Mouse (Mus musculus) neural tube, embryonic 11.5 days (tissue): Measurements from ENCODE around the gene Hspbap1. TPM values are rescaled to one million over a fixed set of nuclear protein-coding genes. Genes with fewer than 3 reads are reported as not detected.

Source experiments
- ATAC-seq: fragments of 200-750 bp; cut with Nextera tagmentation; 2 replicates; pipeline ENCODE4 v1.8.0; 2017; ENCODE audit warnings: moderate number of reproducible peaks, mild to moderate bottlenecking, moderate TSS enrichment, moderate library complexity; ENCODE audit not compliant: insufficient read depth, low FRiP score, low TSS enrichment
- DNase-seq: peaks from one replicate; pipeline ENCODE4 v3.0.0-alpha.2; 2015; ENCODE audit warnings: low spot score
- H3K27ac ChIP-seq: fragments of 300-500 bp; sonication (generic); 2 replicates; pipeline ENCODE4 v1.5.1; 2014; ENCODE audit warnings: low read depth, mild to moderate bottlenecking, low read length
- H3K27me3 ChIP-seq: fragments of 300-500 bp; sonication (generic); 2 replicates; pipeline ENCODE4 v1.6.1; 2014; ENCODE audit warnings: mild to moderate bottlenecking, low read length, mixed read lengths; ENCODE audit not compliant: control insufficient read depth, insufficient read depth
- H3K36me3 ChIP-seq: fragments of 300-500 bp; sonication (generic); 2 replicates; pipeline ENCODE4 v1.6.1; 2014; ENCODE audit warnings: mild to moderate bottlenecking, low read length, moderate library complexity, mixed read lengths; ENCODE audit not compliant: control insufficient read depth, insufficient read depth
- H3K4me1 ChIP-seq: fragments of 300-500 bp; sonication (generic); 2 replicates; pipeline ENCODE4 v1.6.1; 2014; ENCODE audit warnings: low read length, mixed read lengths; ENCODE audit not compliant: control insufficient read depth, insufficient read depth
- H3K4me2 ChIP-seq: fragments of 300-500 bp; sonication (generic); 2 replicates; pipeline ENCODE4 v1.6.1; 2014; ENCODE audit warnings: low read depth, mild to moderate bottlenecking, moderate library complexity
- H3K4me3 ChIP-seq: fragments of 300-500 bp; sonication (generic); 2 replicates; pipeline ENCODE4 v1.5.1; 2014; ENCODE audit warnings: low read depth, low read length
- H3K9ac ChIP-seq: fragments of 300-500 bp; sonication (generic); 2 replicates; pipeline ENCODE4 v1.6.1; 2014; ENCODE audit warnings: mild to moderate bottlenecking, low read length
- H3K9me3 ChIP-seq: fragments of 300-500 bp; sonication (generic); 2 replicates; pipeline ENCODE4 v1.6.1; 2016; ENCODE audit warnings: low read length; ENCODE audit not compliant: control insufficient read depth
- WGBS: fragments of 180-500 bp; shearing (Covaris S2); extraction: QIAGEN DNeasy Blood & Tissue Kit; methylation state at CpG from one replicate; pipeline ENCODE4 v1.1.7; 2014; 5-methylcytosine and 5-hydroxymethylcytosine counted together
- polyA plus RNA-seq: library from polyadenylated mRNA; unstranded; fragments of >200 nt; fragmentation: Nextera tagmentation; extraction: Ambion mirVana; gene quantifications from 2 replicates; pipeline ENCODE4 v1.2.1, GENCODE M21; 2014

The Hspbap1 gene
- polyA plus RNA-seq, 1 experiment from 2014 or later = 23.8 TPM

- H3K9ac ChIP-seq = no peak overlapping the region
- H3K4me1 ChIP-seq = no peaks in the 10 kb centered on the region
- no peak overlapping the region for H3K27ac ChIP-seq
- no peak overlapping the region for H3K4me3 ChIP-seq
- WGBS = 93% methylated on average over 8 of the region's 8 CpGs
- H3K4me2 ChIP-seq = no peak overlapping the region
- no peaks in the 10 kb centered on the region for H3K27me3 ChIP-seq
- ATAC-seq (no peak), DNase-seq (no peak)
- H3K36me3 ChIP-seq = no peaks in the 10 kb centered on the region
- no peaks in the 10 kb centered on the region for H3K9me3 ChIP-seq
Observed at GRCm38 (mm10) chr16:35834653-35835052, 64.5 kb downstream of the Hspbap1 start.

DNA sequence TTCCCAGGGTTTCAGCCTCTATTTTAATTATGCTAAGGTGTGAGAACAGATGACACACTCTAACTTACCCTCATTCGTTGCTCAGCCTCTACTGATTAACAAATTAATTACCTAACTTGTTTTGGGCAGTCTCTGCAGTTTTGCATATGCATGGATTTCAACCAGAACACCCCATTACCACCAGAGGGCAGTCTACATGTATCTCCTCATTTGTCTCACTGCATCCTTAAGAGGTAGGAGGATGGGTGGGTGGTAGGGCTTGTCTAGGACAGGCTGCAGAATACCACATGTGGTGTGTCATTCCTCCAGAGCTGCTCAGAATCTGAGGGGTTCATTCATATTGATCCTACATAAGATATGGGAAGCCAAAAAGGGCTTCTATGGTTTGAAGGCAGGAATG is 69.5 kb downstream of the Hspbap1 start:
- Histone ChIP-seq H3K27ac (no peak overlapping the region), H3K36me3 (no peaks in the 10 kb centered on the region), H3K4me1 (no peaks in the 10 kb centered on the region), H3K4me2 (no peak overlapping the region), H3K27me3 (no peaks in the 10 kb centered on the region), H3K9me3 (no peaks in the 10 kb centered on the region), H3K4me3 (no peak overlapping the region), H3K9ac (no peak overlapping the region)
- peak; percentile 20 for DNase-seq
- WGBS = 36% methylated on average over 1 of the region's 1 CpGs
- no peak for ATAC-seq

DNA sequence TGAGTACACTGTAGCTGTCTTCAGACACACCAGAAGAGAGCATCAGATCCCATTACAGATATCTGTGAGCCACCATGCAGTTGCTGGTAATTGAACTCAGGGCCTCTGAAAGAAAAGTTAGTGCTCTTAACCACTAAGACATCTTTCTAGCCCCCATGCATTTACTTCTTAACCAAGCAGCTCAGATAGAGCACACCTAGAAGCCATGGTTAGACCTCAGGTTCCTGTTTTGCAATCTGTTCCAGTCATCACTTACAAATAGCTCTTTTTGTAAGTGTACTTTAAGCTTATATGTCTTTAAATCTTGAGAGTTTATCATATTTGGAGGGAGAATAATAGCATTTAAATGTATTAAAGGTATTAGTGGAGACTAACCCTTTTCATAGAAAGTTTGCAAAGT is 77.0 kb downstream of the Hspbap1 start:
- no peaks in the 10 kb centered on the region for H3K36me3 ChIP-seq

GRCm38 (mm10) chr16:35855846-35856245 is 85.7 kb downstream of the Hspbap1 start:
- 86% methylated on average over 4 of the region's 4 CpGs for WGBS
- H3K9ac ChIP-seq = no peak overlapping the region
- no peak for ATAC-seq
- no peaks in the 10 kb centered on the region for H3K36me3 ChIP-seq
- no peak overlapping the region for H3K4me3 ChIP-seq
- no peaks in the 10 kb centered on the region for H3K9me3 ChIP-seq
- no peak for DNase-seq
- no peak overlapping the region for H3K27ac ChIP-seq
- H3K27me3 ChIP-seq = no peaks in the 10 kb centered on the region
- no peak overlapping the region for H3K4me2 ChIP-seq
- H3K4me1 ChIP-seq = no peaks in the 10 kb centered on the region

More for the DNA sequence above, 77.0 kb downstream of the Hspbap1 start:
- Histone ChIP-seq H3K9me3 (no peaks in the 10 kb centered on the region), H3K4me1 (no peaks in the 10 kb centered on the region), H3K27me3 (no peaks in the 10 kb centered on the region), H3K4me2 (no peak overlapping the region), H3K4me3 (no peak overlapping the region), H3K27ac (no peak overlapping the region), H3K9ac (no peak overlapping the region)
- ATAC-seq = no peak
- no peak for DNase-seq

GRCm38 (mm10) chr16:35856766-35857165 is 86.6 kb downstream of the Hspbap1 start:
- WGBS = 93% methylated on average over 18 of the region's 18 CpGs
- H3K9ac ChIP-seq = no peak overlapping the region

GRCm38 (mm10) chr16:35860236-35860635 is 90.1 kb downstream of the Hspbap1 start:
- WGBS = 86% methylated on average over 16 of the region's 16 CpGs
- no peaks in the 10 kb centered on the region for H3K27me3 ChIP-seq
- no peak overlapping the region for H3K4me3 ChIP-seq
- H3K4me2 ChIP-seq = no peak overlapping the region
- H3K27ac ChIP-seq = no peak overlapping the region
- no peaks in the 10 kb centered on the region for H3K4me1 ChIP-seq
- no peak overlapping the region for H3K9ac ChIP-seq
- H3K9me3 ChIP-seq = no peaks in the 10 kb centered on the region
- no peaks in the 10 kb centered on the region for H3K36me3 ChIP-seq
- ATAC-seq (no peak), DNase-seq (no peak)

More at GRCm38 (mm10) chr16:35856766-35857165, 86.6 kb downstream of the Hspbap1 start:
- H3K4me3 ChIP-seq = no peak overlapping the region
- H3K9me3 ChIP-seq = no peaks in the 10 kb centered on the region
- DNase-seq (no peak), ATAC-seq (no peak)
- H3K4me1 ChIP-seq = no peaks in the 10 kb centered on the region
- H3K27me3 ChIP-seq = no peaks in the 10 kb centered on the region
- H3K27ac ChIP-seq = no peak overlapping the region
- no peak overlapping the region for H3K4me2 ChIP-seq
- no peaks in the 10 kb centered on the region for H3K36me3 ChIP-seq

GRCm38 (mm10) chr16:35862057-35862456 is 91.9 kb downstream of the Hspbap1 start:
- no peak overlapping the region for H3K27ac ChIP-seq
- no peaks in the 10 kb centered on the region for H3K9me3 ChIP-seq
- H3K4me1 ChIP-seq = no peaks in the 10 kb centered on the region
- H3K27me3 ChIP-seq = no peaks in the 10 kb centered on the region
- no peak overlapping the region for H3K9ac ChIP-seq
- no peak for DNase-seq
- no peak overlapping the region for H3K4me3 ChIP-seq
- H3K36me3 ChIP-seq = no peaks in the 10 kb centered on the region
- ATAC-seq = no peak
- 95% methylated on average over 1 of the region's 1 CpGs for WGBS
- no peak overlapping the region for H3K4me2 ChIP-seq

DNA sequence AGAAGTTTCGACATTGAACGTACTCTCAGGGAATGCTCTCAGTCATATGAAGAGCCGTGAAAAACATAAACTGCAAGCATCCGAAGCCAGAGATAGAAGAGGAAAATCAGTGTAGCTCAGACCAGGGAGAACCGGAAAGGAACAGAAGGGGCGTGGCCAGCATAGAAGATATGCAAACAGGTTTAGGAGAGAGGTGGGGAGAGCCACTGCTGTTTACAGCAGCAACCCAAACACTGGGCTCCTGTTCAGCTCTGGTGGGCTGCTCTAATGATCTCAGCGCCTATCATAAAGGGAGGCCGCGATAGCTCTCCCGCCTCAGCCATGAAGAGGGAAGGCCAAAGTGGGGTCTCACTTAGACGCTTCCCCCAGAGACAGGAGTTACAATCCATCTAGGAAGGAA is 97.6 kb downstream of the Hspbap1 start:
- Histone ChIP-seq H3K4me2 (no peak overlapping the region), H3K27me3 (peaks cover 18% of the 10 kb centered on the region), H3K9ac (no peak overlapping the region), H3K36me3 (no peaks in the 10 kb centered on the region), H3K4me3 (no peak overlapping the region), H3K27ac (no peak overlapping the region), H3K4me1 (peaks cover 3% of the 10 kb centered on the region; the same call in 1 of the 2 replicates), H3K9me3 (no peaks in the 10 kb centered on the region)
- ATAC-seq (no peak), DNase-seq (no peak)
- 75% methylated on average over 11 of the region's 11 CpGs for WGBS

GRCm38 (mm10) chr16:35869126-35869525 is 99.0 kb downstream of the Hspbap1 start:
- no peak overlapping the region for H3K4me2 ChIP-seq
- 40% methylated on average over 3 of the region's 3 CpGs for WGBS
- DNase-seq = no peak
- H3K9ac ChIP-seq = no peak overlapping the region
- no peak overlapping the region for H3K27ac ChIP-seq
- H3K4me1 ChIP-seq = peaks cover 3% of the 10 kb centered on the region; the same call in 1 of the 2 replicates
- no peak overlapping the region for H3K4me3 ChIP-seq
- H3K9me3 ChIP-seq = no peaks in the 10 kb centered on the region
- no peak for ATAC-seq
- no peaks in the 10 kb centered on the region for H3K36me3 ChIP-seq
- peaks cover 22% of the 10 kb centered on the region for H3K27me3 ChIP-seq
